Mouse (Mus musculus) leukemia stem cell, adult 10-12 weeks (primary cell): ENCODE measurements around the gene Hs1bp3. TPM values are rescaled to one million over a fixed set of nuclear protein-coding genes. Genes with fewer than 3 reads are reported as not detected.

Source experiments
- polyA plus RNA-seq: library from polyadenylated mRNA; stranded (reverse); fragments of >175 nt; gene quantifications from 2 replicates; pipeline ENCODE4 v1.2.3, GENCODE M21; 2012; ENCODE audit warnings: low replicate concordance

Gene Hs1bp3
- polyA plus RNA-seq = 1.7 and 7.1 TPM in 2 replicates

GRCm38 (mm10) chr12:8313270-8313771 is at the start of gene Hs1bp3:
Hs1bp3 (plus strand) TSS chr12:8313432.

GRCm38 (mm10) chr12:8301841-8302431 is 11.3 kb upstream of the Hs1bp3 start, which contains the start of gene Gdf7:
Gdf7 (minus strand) TSS chr12:8301954.

Other genes starting within 250 kb of the Hs1bp3 start
- 1.6 and 3.5 TPM in 2 replicates for gene Ldah, start 105.3 kb upstream of the Hs1bp3 start, polyA plus RNA-seq
- not detected in 2 replicates for gene Gdf7, start 11.5 kb upstream of the Hs1bp3 start, polyA plus RNA-seq
- gene Rhob, start 186.6 kb downstream of the Hs1bp3 start, polyA plus RNA-seq = 27.8 and 48.8 TPM in 2 replicates